Mouse (Mus musculus) megakaryocyte, adult 5-6 weeks (primary cell): ENCODE data around the gene Pik3ca. TPM values are rescaled to one million over a fixed set of nuclear protein-coding genes. Genes with fewer than 3 reads are reported as not detected.

Experiments used
- ATAC-seq: 2 replicates; pipeline ENCODE4 v1.8.0; 2016; ENCODE audit warnings: mild to moderate bottlenecking, inconsistent platforms; ENCODE audit not compliant: poor library complexity, severe bottlenecking
- total RNA-seq, 2 experiments: library from RNA; stranded (forward) in 1 of 2; stranded (reverse) in 1 of 2; fragments of 153-499, 151-499 nt in 1 of 2; fragments of 221-1000, 200-1000 nt in 1 of 2; gene quantifications; 2 replicates each; pipeline versions ENCODE4 v1.2.3 to v1.2.4; 2015 to 2017

The Pik3ca gene
- total RNA-seq (2015) (23.5 and 25.0 TPM in 2 replicates), total RNA-seq (2017) (31.1 and 32.4 TPM in 2 replicates)

DNA sequence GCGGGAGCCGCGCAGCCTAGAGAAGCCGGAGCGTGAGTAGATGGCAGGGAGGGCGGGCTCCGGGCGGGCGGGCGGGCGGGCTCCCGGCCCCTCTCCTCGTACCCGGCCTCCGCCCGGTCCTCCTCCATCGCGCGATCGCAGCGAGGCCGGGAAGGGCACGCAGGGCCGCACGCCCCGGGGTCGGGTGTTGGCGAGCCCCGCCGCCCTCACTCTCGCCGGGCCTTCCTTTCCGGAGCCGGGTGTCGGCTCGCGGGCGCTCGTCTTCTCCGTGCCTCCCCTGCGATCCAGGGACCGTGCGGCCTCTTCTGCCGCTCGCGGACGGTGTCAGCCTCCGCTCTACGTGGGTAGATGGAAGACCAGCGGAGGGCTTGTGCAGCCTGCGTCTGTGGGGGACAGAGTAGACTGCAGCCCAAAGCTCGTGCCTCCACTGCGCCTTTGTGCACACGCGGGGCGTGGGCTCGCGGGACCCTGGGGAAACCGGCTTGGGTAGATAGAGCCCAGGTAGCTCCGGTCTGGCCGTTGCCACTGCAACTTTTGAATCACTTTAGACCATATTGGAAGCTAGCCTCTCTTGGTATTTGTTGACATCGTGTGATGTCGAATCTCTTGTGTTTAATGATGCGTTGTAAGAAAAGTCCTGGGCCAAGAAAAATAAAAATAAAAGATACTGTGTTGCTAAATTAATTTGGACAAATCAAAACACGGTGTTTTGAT lies at the start of gene Pik3ca:
Gene Pik3ca (plus strand): TSS at position 211 of the 714 bp plus-strand sequence.
- ATAC-seq = peak; percentile 27

DNA sequence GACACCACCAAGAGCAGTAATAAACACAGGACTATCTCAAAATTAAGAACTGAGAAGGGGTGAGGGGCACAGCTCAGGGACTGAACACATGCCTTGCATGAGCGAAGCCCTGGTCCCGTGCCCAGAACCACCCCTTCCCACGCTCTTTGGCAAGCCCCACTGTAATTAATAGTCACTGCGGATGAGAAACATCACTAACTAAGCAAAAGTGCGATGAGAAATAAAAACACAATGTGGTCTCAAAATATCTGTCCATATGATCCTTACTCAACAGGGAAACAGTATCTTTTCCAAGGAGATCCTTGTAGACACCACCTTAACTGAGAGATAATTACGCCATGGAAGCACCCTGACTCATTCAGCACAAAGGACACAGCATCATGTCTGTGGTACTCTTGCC lies 49.6 kb upstream of the Pik3ca start:
- no peak for ATAC-seq

DNA sequence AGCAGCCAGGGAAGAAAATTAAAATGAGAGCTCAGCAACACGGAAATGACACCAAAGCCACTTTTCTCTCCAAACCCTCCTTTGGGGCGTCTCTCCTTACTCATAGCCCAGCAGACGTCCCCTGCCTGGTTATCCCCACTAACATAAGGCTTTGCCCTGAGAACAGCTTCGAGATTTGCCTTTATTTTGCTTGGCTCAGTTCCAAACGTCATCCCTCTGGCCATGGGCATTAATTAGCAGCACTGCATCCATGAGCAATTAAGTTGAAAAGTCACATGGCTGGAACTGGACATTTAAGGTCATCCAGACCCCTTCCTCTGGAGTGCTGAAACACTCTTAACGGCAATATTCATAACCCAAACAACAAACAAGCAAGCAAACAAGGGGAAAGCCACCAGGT lies 36.2 kb upstream of the Pik3ca start:
- ATAC-seq = no peak

DNA sequence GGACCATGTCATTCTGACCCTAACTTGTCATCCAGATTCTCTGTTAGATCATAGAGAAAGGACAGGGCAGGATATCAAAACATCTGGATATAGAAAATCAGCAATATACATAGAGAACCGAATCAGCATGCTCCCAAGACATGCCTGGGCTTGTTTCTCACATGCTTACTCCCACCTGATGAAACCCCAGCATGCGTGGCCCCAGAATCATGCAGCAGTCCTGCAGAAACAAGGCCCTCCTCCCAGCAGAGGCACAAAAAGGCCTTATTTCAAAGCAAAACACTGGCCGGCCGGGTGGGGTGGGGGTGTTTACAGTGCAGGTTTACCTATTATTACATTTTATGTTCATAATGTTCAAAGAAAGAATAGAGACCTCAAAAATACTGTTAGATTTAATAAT lies 33.3 kb upstream of the Pik3ca start:
- ATAC-seq = no peak

DNA sequence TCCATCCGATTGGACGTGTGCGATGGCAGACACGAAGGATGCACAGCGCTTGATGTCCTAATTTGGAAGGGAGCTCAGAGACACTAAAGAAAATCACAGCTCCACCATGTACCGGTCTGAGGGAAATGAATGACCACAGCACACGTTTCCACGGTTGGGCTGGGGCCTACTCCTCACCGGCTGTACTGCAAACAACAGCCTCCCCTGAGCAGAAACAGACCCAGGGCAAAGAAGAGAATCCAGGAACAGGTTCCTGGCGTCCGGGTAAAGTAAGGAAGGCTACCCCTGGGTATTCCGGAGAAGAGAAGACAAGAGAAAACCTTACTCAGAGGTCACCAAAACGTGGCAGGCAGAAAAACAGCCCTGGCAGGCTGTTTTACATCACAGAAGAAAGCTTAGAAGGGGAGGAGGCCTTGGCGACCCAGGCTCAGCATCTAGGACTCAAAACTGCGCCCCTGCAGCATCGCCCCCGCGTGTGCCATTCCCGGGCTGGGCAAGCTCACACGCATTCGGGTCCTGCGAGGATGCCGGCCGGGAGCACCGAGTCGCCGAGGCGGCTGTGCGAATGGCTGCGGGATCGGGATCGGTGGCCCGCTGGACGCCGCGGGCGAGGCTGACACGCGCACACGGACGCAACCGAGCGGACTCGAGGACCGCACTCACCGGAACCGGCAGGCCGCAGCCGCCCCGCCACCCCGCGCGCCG lies 32.5 kb upstream of the Pik3ca start:
- peak; percentile 41 for ATAC-seq

DNA sequence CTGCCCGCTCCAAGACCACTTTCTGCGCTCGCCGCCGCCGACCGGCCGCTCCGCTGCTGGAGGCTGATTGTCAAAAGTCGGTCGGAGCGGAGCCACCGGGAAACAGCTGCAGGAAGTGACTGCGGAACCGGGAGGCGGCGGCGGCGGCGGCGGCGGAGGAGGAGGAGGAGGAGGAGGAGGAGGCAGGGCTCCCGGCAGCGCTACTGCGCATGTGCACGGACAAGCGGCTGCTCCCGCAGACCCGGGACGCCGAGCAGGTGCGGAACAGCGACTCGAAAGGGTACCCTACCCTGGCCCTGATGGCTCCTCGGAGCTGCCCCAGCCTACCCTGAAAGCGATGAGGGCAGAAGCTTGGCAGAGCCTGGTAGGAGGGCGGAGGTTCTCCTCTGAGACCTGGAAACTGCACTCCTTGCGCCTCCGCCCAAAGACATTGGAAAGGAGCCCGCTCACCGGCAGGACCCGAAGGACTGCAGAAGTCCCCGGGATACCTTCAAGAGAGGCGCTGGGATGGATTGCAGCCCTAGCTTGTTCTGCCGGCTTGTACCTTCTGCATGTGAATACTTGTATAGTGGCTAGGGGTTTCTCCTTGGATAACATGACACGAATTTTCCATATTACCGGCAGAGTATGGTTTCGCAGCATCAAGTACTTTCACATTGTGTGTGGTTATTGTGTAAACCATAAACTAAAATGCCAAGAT lies 31.8 kb upstream of the Pik3ca start, which contains the start of gene Zmat3:
Gene Zmat3 (minus strand): TSS at position 469 of the 700 bp plus-strand sequence.
- ATAC-seq = peak; percentile 84

DNA sequence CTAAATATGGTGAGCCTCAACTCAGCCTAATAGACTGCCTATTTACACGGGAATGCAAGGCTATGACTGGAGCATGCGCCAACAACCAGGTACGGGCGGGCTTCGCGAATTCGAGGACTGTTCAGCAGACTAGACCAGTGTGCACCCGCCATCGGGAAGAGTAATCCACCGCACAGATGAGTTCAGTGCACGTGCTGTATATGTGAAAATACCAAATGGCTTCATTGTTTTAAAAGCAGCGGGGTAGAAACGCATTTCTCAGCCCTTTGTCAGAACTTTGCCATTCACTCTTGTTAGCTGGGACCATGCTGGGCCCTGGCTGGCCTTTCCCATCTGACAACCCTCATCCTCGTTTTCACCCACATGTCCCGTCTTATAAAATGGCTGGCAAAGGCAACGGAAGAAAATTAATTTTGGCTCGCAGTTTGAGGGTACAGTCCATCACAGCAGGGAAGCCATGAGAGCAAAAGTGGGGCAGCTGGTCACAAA lies 31.2 kb upstream of the Pik3ca start:
- ATAC-seq = no peak

DNA sequence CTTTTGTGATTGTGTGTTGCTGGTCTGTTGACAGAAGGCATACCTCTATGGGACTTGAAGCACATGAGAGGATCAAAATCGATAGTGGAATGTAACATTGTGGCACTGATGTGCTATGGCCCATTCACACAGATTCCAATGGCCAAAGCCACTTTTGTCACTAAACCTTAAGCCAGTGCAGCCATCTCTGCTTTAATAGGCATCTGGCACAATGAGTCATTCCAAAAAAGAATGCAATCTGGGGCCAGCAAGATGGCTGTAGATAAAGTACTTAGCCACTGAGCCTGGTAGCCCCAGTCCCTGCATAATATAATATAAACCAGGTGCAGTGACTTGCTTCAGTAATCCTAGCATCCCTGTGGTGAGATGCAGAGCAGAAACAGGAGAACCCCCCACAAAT lies 30.0 kb upstream of the Pik3ca start:
- no peak for ATAC-seq

DNA sequence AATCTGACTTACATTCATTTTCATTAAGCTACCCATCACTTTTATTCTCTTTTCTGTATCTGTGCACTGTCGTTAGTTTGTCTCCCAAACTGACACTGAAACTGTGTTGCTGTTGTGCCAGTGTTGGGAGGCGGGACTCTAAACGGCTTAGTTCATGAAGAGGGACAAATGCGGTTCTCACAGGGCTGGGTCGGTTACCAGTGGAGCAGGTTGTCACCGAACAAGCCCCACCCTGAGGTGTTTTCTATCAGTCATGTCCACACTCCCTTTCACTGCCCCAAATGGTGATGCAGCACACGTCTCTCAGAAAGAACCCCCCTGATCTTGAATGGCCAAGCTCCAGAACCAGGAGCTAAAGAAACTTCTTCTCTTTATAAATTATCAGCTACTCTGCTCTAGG lies 25.5 kb upstream of the Pik3ca start:
- no peak for ATAC-seq

DNA sequence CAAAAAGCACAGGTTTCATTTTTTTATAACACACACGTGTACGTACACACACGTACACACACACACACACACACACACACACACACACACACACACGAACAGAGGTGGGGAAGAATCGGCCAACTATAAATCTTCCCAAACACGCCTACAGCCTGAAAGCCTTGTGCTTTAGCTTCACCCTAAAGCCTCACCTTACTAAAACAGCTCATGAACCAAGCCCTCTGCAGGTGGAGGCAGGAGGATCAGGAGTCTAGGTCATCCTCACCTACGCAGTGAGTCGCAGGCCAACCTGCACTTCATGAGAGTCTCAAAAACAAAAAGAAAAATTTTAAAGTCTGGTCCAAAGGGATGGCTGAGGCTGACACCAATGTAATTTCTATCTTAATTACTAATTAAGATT lies 25.0 kb upstream of the Pik3ca start:
- ATAC-seq = no peak

DNA sequence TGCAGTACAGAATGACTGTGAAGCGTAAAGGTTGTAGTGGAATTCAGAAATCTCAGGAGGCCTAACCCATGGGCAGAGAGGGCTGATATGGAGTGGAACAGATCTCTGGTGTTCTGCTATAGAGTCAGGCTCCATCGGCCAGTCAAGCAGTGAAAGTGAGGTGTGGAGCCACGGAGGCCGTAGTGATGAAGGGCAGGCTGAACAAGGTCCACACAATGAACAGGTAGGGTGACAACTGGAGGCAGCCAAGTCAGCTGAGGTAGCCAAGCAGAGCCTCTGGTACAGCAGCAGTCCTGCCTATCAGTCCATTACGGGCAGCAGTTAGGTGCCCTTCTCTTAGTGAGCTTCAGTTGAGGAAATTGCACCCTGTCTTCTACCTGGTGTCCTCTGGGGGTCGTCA lies 24.2 kb upstream of the Pik3ca start:
- no peak for ATAC-seq

DNA sequence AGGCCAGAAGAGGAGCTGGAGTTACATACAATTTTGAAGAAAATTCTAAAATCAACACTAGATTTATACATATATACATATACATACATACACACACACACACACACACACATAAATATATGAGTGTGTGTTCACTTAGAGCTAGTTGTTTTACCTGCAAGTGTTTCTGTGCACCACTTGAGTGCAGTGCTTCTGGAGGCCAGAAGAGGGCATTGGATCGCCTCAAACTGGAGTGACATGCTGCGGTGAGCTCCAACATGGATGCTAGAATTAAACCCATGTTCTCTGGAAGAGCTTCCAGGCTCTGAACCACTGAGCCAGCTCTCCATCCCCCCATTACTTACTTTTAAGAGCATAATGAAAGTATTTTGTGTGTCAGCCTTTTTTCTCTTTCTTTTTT lies 17.6 kb upstream of the Pik3ca start:
- peak; percentile 75 for ATAC-seq

DNA sequence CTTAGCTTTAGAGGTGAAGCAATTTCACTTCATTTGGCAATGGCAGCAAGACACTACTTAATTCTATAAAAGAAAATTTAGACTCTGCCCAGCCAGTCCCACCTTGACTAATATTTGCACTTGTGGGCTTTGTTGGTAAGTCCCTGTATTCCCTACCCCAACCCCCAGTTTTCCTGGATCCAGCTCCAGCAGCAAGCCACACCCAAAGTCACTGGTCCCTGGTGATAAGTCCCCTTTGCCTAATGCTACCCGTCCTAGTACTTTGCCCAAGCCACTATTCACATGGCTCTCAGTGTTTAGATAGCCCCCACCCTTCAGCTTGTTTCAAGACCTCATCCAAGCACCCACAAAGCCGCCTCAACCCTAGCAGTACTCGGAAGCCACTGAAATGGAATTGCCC lies 15.9 kb upstream of the Pik3ca start:
- no peak for ATAC-seq

DNA sequence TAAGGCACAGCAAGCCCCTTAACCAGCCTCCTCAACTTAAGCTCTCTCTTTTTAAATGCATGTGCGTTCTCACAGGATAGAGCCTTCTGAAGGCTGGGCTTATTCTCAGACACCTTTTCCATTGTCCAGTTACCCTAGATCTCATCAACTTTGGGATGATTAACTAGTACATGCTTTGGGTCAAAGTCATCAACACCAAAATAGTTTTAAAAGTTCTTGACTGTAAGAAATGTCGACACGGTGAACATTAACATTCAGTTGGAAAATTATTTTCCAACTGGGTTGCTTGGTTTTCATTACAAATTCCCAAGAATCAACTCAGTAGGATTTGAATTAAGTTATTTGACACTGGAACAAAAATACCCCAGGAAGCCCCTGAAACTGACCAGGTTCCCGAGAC lies 4.6 kb upstream of the Pik3ca start:
- ATAC-seq = no peak

DNA sequence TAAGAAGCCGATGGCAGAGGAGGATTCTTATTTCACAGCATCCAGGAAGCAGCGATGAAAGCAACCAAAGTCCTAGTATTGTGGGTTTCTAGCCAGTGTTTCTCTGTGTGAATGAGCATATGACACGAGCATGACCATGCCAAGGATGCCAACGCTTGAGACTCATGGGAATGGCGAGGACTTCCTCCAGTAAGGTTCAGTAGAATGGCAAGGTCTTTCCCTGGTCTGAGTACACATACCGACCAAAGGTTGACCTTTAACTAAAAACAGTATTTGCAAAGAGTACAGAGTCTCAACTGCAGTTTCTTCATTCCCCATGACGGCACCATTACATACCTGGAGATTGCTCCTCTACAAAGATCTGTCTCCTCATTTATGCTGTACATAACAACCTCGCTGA lies 3.5 kb upstream of the Pik3ca start:
- ATAC-seq = no peak

DNA sequence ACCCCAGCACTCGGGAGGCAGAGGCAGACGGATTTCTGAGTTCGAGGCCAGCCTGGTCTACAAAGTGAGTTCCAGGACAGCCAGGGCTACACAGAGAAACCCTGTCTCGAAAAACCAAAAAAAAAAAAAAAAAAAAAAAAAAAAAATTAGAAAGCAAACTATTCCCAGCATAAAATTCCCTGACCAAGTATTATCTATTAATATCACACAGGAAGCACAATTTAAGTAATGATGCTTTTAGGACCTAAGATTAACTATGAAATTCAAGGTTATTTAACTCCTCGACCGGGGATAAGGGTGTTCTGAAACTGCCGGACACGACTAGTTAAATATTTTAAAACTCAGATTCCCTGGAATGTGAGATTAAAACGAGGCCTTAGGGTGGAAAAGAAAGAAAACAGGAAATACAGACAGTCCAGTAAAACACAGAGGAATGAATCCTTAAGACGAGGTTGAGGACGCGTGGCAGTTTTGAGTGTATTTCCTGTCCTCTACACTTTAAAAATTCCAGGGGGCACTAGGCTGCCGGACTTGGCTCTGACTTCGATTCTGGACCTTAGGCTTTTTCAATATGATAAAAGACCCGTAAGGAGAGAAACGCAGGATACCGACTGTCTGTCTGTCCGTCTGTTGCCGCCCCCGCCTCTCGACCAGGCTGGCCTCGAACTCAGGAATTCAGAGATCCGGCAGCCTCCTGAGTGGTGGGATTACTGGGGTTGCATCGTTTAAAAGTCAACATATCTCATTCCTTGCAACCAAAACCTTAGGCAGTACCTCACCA lies 1.5 kb upstream of the Pik3ca start:
- ATAC-seq = peak; percentile 3; the same call in 1 of the 2 replicates

DNA sequence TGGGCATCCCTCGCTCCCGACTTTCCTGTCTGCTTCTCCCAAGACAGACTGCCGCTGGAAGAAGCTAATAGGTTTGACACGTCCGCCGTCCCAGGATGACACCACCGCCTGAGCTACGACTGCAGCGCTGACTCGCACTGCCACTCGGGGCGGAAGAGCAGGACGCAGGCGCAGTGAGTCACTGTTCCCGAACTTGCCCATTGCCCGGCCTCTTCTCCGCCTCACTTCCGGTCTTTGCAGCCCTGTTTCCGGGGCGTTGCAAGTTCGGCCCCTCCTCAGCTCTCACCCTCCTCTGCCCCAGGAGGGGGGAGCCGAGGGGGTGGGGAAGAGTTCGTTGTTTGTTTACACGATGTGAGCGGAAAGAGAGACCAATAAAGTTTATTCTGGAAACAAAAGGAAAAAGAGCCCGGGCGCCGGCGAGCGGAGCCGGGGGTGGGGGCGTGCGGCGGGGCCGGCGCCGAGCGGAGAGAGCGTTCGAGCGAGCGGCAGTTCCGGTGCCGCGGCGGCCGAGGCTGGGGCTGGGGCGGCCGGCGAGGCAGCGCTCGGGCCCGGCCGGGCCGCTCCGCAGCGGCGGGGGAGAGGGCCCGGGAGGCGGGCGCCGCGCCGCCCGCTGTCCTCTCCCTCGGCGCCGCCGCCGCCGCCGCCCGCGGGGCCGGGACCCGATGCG lies 544 bp upstream of the Pik3ca start:
- ATAC-seq = peak; percentile 92

DNA sequence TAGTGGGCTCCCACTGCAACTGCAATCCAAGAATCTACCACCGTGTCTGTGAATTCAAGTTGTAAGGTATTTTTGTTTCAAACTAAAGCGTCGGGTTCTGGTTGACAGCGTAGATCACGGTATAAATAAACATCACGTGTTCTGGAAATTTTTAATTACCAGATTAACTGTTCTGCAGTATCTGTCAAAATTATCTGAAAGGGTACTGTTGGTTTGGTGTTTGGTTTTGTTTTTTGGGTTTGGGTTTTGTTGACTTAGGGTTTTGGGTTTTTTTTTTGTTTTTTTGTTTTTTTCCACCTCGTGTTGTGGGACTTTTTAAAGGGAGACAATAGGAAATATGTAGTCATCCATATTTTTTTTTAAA lies 686 bp downstream of the Pik3ca start:
- no peak for ATAC-seq

DNA sequence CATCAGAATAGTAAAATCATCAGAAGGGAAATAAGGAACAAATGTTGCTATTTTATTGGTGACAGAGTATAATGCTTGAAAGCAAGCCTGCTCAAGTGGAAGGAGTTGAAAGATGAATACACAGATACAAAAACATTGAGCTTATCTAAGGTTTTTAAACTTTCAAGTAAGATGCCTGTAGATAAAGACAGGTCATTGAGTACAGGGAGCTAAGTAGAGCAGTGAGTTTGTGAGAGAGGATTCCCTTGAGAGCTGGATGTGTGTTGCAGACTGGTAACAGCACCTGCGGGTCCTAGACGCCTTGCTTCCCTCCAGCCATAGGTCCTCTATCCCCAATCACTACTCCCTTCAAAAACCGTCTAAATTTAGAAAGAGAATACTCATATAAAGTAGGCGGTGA lies 1.2 kb downstream of the Pik3ca start:
- no peak for ATAC-seq

DNA sequence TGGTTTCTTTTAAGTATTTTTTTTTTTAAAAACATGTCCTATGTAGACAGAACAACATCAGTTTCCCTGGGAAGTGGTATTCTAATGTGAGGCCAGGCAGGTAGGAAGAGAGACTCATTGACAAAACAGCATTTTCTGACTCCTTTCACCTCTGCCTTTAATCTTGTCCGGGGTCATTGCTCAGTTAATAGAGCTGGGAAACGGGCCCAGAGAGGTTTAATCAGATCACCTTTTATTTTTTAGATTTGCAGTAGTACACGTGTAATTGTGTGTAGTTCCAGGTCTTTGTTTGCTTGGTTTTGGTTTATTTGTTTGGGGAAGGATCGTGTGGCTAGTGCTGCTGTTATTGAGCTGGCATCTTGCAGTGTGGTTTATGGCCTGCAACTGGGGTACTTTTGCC lies 1.9 kb downstream of the Pik3ca start:
- no peak for ATAC-seq
